Mouse (Mus musculus): ENCODE data around the gene Ulk3.

- TF ChIP-seq HCFC1 (IDR thresholded peaks at IDR 0.05; ENCODE audit: borderline replicate concordance, insufficient read depth, low read length) (no peak), ZC3H11A (IDR thresholded peaks at IDR 0.05; ENCODE audit: borderline replicate concordance, low read depth, low read length) (no peak), CHD2 (IDR thresholded peaks at IDR 0.05; ENCODE audit: low read depth, low read length) (no peak), MAFK (IDR thresholded peaks at IDR 0.05; ENCODE audit: insufficient read depth, low read depth, low read length) (no peak), ZNF384 (IDR thresholded peaks at IDR 0.05; ENCODE audit: low read depth, low read length) (no peak)
Measured at GRCm38 (mm10) chr9:57597929-57598382, 8.7 kb downstream of the Ulk3 start.
